Mouse (Mus musculus) liver, postnatal 0 days (tissue): ENCODE measurements around the gene B430306N03Rik.

Source experiments
- CTCF ChIP-seq: sonication (generic); IDR thresholded peaks from 2 replicates; pipeline ENCODE4 v1.5.1; 2016; ENCODE audit warnings: antibody characterized with exemption, low read depth
- EP300 ChIP-seq: IDR thresholded peaks from 2 replicates; pipeline ENCODE4 v1.6.1; 2016; ENCODE audit warnings: antibody characterized with exemption, low read depth, mild to moderate bottlenecking

DNA sequence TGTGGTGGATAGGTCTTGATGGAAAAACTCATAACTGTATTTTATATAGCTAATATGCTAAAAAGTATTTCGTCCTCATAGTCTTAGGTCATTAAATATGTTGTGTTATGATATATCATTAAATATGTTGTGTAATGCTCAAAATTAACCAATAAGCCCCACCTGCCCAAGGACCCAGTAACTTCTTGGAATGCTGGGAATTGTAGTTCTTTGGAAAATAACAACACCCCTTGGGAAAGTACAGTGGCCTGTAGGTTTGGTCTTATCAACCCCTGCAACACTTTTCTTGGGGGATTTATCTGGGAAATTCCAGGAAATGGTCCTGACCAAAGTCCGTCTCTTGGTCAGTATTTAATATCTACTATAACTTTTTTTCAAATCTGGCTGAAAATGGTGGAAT lies 27.1 kb downstream of the B430306N03Rik start:
- TF ChIP-seq CTCF (no peak), EP300 (no peak)
